Mouse (Mus musculus) leukemia stem cell, adult 10-12 weeks (primary cell): ENCODE measurements around the gene Zfp936. TPM values are rescaled to one million over a fixed set of nuclear protein-coding genes. Genes with fewer than 3 reads are reported as not detected.

Experiments
- polyA plus RNA-seq: library from polyadenylated mRNA; stranded (reverse); fragments of >175 nt; gene quantifications from 2 replicates; pipeline ENCODE4 v1.2.3, GENCODE M21; 2012; ENCODE audit warnings: low replicate concordance

Zfp936 gene
- polyA plus RNA-seq = not detected in 2 replicates

DNA sequence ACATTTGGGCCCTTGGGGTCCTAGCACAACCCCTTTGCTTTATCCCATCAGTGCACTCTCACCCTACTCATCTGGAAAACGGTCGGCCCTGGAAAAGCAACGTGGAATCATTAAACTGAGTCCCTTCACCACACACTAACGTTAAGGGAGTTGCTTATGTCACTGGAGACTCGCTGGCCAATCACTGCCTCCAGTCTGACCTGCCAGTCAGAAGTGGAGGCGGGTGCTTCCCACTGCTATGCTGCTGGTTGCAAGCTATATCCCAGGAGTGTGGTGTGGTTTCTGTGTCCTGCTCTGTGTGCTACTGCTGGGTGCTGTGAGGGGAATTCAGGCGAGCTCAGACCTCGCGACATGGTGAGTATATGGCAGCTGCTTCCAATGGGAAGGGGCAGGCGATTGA lies at the start of gene Zfp936:
TSS of gene Zfp936 (plus strand) at position 301 of the 400 bp plus-strand sequence.

Other genes starting within 250 kb of the Zfp936 start
- not detected in 2 replicates for gene Gm2381, start 247.0 kb upstream of the Zfp936 start, polyA plus RNA-seq
- gene Vmn2r63, start 180.4 kb upstream of the Zfp936 start, polyA plus RNA-seq = not detected in 2 replicates
- not detected in 2 replicates for gene Gm9268, start 95.5 kb upstream of the Zfp936 start, polyA plus RNA-seq
- gene Zfp715, start 199.1 kb downstream of the Zfp936 start, polyA plus RNA-seq = 2.4 TPM in 1 of 2 replicates, not detected in the other
- gene Siglecf, start 237.1 kb downstream of the Zfp936 start, polyA plus RNA-seq = 0.26 TPM in 1 of 2 replicates, not detected in the other